Mouse (Mus musculus): ENCODE data around the gene Kcnab2. TPM values are rescaled to one million over a fixed set of nuclear protein-coding genes. Genes with fewer than 3 reads are reported as not detected.

Kcnab2 gene
- 19.6 and 23.7 TPM in 2 replicates for polyA plus RNA-seq (2014; fragmentation: Nextera tagmentation; extraction: Ambion mirVana)

- Histone ChIP-seq H3K4me2 (replicated peaks) (peak within 1 kb of the TSS; percentile 81), H3K4me3 (replicated peaks; ENCODE audit: low read length) (peak within 1 kb of the TSS; percentile 73), H3K27ac (peak within 1 kb of the TSS; percentile 85), H3K4me1 (replicated peaks; ENCODE audit: control insufficient read depth, insufficient read depth, low read length) (peaks cover 14% of the 10 kb centered on the region), H3K36me3 (replicated peaks; ENCODE audit: control insufficient read depth, insufficient read depth) (no peaks in the 10 kb centered on the region), H3K9me3 (ENCODE audit: control insufficient read depth, low read length) (no peaks in the 10 kb centered on the region), H3K27me3 (ENCODE audit: control insufficient read depth, insufficient read depth, low read length) (no peaks in the 10 kb centered on the region), H3K9ac (peak within 1 kb of the TSS; percentile 82)
- WGBS = under 1% methylated on average over 63 of the region's 63 CpGs
- DNase-seq (ENCODE audit: low spot score) = peak; percentile 99
- peak; percentile 96 for ATAC-seq (ENCODE audit: low FRiP score)
These were observed at the start of gene Kcnab2 for GRCm38 (mm10) chr4:152477466-152478223. Gene Kcnab2 (minus strand): TSS chr4:152477871.

GRCm38 (mm10) chr4:152520083-152520482 lies 42.4 kb upstream of the Kcnab2 start:
- Histone ChIP-seq H3K36me3 (replicated peaks; ENCODE audit: control insufficient read depth, insufficient read depth) (no peaks in the 10 kb centered on the region), H3K9me3 (ENCODE audit: control insufficient read depth, low read length) (no peaks in the 10 kb centered on the region), H3K9ac (no peak overlapping the region), H3K4me2 (replicated peaks) (no peak overlapping the region), H3K4me1 (replicated peaks; ENCODE audit: control insufficient read depth, insufficient read depth, low read length) (peaks cover 4% of the 10 kb centered on the region; the same call in 1 of the 2 replicates), H3K27me3 (ENCODE audit: control insufficient read depth, insufficient read depth, low read length) (no peaks in the 10 kb centered on the region), H3K27ac (no peak overlapping the region), H3K4me3 (replicated peaks; ENCODE audit: low read length) (no peak overlapping the region)
- peak; percentile 92 for DNase-seq (ENCODE audit: low spot score)
- no peak for ATAC-seq (ENCODE audit: low FRiP score)
- 33% methylated on average over 6 of the region's 6 CpGs for WGBS

DNA sequence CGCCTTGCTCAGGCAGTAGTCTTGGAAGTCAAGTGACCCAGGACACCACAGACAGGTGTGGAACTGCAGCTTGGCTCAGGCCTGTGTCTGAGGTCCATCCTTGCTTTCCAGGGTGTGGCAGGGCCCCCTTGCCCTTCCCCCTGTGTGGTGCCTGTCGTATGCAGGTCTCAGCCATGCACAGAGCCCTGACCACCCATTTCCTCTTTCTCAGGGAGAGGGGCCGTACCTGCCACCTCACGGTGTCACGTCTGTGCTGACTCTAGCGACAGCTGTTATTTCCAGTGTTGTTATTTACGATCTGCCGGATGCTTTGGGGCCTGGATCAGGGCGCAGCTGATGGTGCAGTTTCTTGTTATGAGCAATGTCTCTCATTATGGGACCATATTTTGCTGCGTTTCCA lies 41.4 kb upstream of the Kcnab2 start:
- no peaks in the 10 kb centered on the region for H3K36me3 ChIP-seq (replicated peaks; ENCODE audit: control insufficient read depth, insufficient read depth)
- no peak overlapping the region for H3K4me2 ChIP-seq (replicated peaks)
- no peak overlapping the region for H3K9ac ChIP-seq
- ATAC-seq (ENCODE audit: low FRiP score) (no peak), DNase-seq (ENCODE audit: low spot score) (no peak)
- H3K4me3 ChIP-seq (replicated peaks; ENCODE audit: low read length) = no peak overlapping the region
- WGBS = 91% methylated on average over 10 of the region's 10 CpGs
- no peaks in the 10 kb centered on the region for H3K27me3 ChIP-seq (ENCODE audit: control insufficient read depth, insufficient read depth, low read length)
- H3K9me3 ChIP-seq (ENCODE audit: control insufficient read depth, low read length) = no peaks in the 10 kb centered on the region
- no peak overlapping the region for H3K27ac ChIP-seq
- H3K4me1 ChIP-seq (replicated peaks; ENCODE audit: control insufficient read depth, insufficient read depth, low read length) = peaks cover 4% of the 10 kb centered on the region; the same call in 1 of the 2 replicates

DNA sequence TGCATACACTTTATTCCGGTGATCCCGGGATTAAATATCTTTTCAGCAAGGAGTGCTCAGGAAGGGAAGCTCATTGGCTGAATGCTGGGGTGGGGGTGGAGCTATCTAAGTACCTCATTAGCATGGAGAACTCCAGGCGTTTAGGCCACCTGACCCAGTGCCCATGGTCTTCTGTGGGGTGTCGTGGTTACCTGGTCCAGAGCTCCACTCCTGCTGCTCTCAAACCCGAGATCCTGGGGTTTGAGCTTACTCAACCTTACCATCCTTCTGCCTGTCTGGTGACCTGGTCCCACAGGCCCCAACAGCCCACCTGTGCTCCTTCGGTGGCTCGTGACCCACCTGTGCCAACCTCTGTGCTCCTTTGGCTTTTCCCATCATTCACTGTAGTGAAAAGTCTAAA lies 37.2 kb upstream of the Kcnab2 start:
- Histone ChIP-seq H3K4me1 (replicated peaks; ENCODE audit: control insufficient read depth, insufficient read depth, low read length) (peaks cover 7% of the 10 kb centered on the region), H3K36me3 (replicated peaks; ENCODE audit: control insufficient read depth, insufficient read depth) (no peaks in the 10 kb centered on the region), H3K4me2 (replicated peaks) (no peak overlapping the region), H3K27ac (no peak overlapping the region), H3K27me3 (ENCODE audit: control insufficient read depth, insufficient read depth, low read length) (no peaks in the 10 kb centered on the region), H3K4me3 (replicated peaks; ENCODE audit: low read length) (no peak overlapping the region), H3K9ac (no peak overlapping the region), H3K9me3 (ENCODE audit: control insufficient read depth, low read length) (no peaks in the 10 kb centered on the region)
- DNase-seq (ENCODE audit: low spot score) (no peak), ATAC-seq (ENCODE audit: low FRiP score) (no peak)
- WGBS = 69% methylated on average over 7 of the region's 7 CpGs

DNA sequence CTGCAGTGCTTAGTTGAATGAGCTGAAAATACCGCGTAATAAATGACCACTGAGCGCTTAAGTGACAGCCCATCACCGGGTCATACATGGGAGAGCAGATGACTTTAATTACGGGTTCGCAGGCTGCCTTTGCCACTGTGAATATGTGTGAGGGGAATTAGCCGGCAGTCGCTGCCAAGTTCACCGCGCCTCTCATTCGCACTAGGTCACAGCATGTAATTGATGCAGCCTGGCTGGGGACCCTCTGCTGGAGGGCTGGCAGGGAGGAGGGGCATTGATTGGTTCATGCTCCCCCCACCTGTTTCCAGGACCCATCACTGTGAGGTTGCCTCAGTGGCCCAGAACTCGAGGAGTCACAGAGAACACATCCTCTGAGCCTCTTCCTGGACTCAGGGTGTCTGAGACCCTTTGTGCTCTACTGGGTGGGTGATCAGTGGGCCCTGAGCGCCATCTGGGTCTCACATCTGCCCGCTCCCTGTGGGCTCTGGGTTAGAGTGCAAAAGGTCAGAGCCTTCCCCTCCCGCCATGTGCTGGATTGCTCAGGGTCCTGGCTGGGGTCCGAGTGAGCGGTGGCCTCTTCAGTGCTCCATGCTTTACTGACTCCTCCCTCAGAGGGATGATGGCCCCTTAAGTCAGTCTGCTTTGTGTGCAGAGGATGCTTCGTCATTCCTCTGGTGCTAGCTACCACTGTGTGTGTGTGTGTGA lies 34.7 kb upstream of the Kcnab2 start:
- Histone ChIP-seq H3K36me3 (replicated peaks; ENCODE audit: control insufficient read depth, insufficient read depth) (0 out of 2 replicates have a peak, but pooled peaks cover 2% of the 10 kb centered on the region), H3K4me2 (replicated peaks) (no peak overlapping the region), H3K27ac (no peak overlapping the region), H3K9ac (no peak overlapping the region), H3K9me3 (ENCODE audit: control insufficient read depth, low read length) (no peaks in the 10 kb centered on the region), H3K4me1 (replicated peaks; ENCODE audit: control insufficient read depth, insufficient read depth, low read length) (peaks cover 7% of the 10 kb centered on the region), H3K27me3 (ENCODE audit: control insufficient read depth, insufficient read depth, low read length) (no peaks in the 10 kb centered on the region), H3K4me3 (replicated peaks; ENCODE audit: low read length) (no peak overlapping the region)
- DNase-seq (ENCODE audit: low spot score) = peak; percentile 64
- peak; percentile 74 for ATAC-seq (ENCODE audit: low FRiP score)
- whole genome bisulfite sequencing = 30% methylated on average over 18 of the region's 18 CpGs

DNA sequence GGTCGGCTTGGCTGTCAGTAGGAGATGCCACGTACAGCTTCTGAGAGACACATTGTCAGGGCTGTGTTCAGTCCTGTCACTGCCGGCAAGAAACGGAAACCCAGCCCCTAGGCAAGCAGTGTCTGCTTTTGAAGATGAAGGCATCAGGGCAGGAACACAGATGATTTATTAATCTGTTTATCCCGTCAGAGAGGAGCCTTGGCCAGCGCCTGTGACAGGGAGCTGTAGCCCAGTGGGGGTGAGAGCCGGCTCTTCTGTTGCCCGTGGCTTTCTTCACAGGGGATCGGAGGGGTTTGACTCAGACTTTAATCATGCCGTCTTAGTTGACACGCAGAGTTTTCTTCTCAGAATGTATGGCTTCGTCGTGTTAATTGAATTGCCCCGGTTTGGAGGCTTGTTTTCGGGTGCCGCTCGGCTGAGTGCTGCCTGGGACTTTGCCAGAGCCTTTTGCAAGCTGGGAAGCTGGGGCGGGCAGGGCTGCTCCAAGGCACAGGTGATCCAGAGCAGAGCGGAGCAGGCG lies 16.7 kb upstream of the Kcnab2 start:
- ATAC-seq (ENCODE audit: low FRiP score) (no peak), DNase-seq (ENCODE audit: low spot score) (no peak)
- H3K4me2 ChIP-seq (replicated peaks) = no peak overlapping the region; the same call in 1 of the 2 replicates
- no peak overlapping the region for H3K27ac ChIP-seq
- WGBS = 36% methylated on average over 20 of the region's 20 CpGs
- H3K36me3 ChIP-seq (replicated peaks; ENCODE audit: control insufficient read depth, insufficient read depth) = peaks cover 13% of the 10 kb centered on the region
- no peaks in the 10 kb centered on the region for H3K9me3 ChIP-seq (ENCODE audit: control insufficient read depth, low read length)
- H3K4me1 ChIP-seq (replicated peaks; ENCODE audit: control insufficient read depth, insufficient read depth, low read length) = peaks cover 10% of the 10 kb centered on the region; the same call in 1 of the 2 replicates
- H3K4me3 ChIP-seq (replicated peaks; ENCODE audit: low read length) = no peak overlapping the region
- H3K27me3 ChIP-seq (ENCODE audit: control insufficient read depth, insufficient read depth, low read length) = no peaks in the 10 kb centered on the region
- H3K9ac ChIP-seq = no peak overlapping the region

- WGBS = 54% methylated on average over 15 of the region's 15 CpGs
- Histone ChIP-seq H3K4me2 (replicated peaks) (no peak overlapping the region), H3K27me3 (ENCODE audit: control insufficient read depth, insufficient read depth, low read length) (no peaks in the 10 kb centered on the region), H3K4me1 (replicated peaks; ENCODE audit: control insufficient read depth, insufficient read depth, low read length) (peaks cover 10% of the 10 kb centered on the region; the same call in 1 of the 2 replicates), H3K36me3 (replicated peaks; ENCODE audit: control insufficient read depth, insufficient read depth) (peaks cover 10% of the 10 kb centered on the region; the same call in 1 of the 2 replicates), H3K4me3 (replicated peaks; ENCODE audit: low read length) (no peak overlapping the region), H3K9me3 (ENCODE audit: control insufficient read depth, low read length) (no peaks in the 10 kb centered on the region), H3K27ac (no peak overlapping the region), H3K9ac (no peak overlapping the region)
- DNase-seq (ENCODE audit: low spot score) = peak; percentile 78
- 0 out of 2 replicates have a peak, but pooled peaks have one; percentile 61 for ATAC-seq (ENCODE audit: low FRiP score)
These were observed 13.7 kb upstream of the Kcnab2 start for GRCm38 (mm10) chr4:152491250-152491899.

DNA sequence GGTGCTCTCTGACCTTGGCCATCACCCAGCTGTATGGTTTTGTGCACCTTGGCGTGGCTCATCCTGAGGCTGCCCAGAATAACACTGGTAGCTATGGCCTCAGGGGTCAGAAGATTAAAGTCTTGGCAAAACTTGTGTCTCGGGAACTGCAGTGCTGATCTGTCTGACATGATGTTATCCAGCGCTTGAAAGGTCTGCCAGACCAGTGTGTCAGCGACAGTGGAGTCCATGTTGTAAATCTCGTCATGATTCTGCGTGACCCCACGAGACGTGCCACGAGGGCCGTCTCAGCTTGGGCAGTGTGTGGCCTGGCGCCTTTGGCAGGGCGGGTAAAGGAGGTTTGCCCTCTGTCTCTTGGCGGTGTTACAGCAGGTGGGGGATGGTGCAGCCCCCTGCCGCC lies 12.6 kb upstream of the Kcnab2 start:
- Histone ChIP-seq H3K27me3 (ENCODE audit: control insufficient read depth, insufficient read depth, low read length) (no peaks in the 10 kb centered on the region), H3K9ac (no peak overlapping the region), H3K4me2 (replicated peaks) (no peak overlapping the region), H3K4me1 (replicated peaks; ENCODE audit: control insufficient read depth, insufficient read depth, low read length) (peaks cover 10% of the 10 kb centered on the region; the same call in 1 of the 2 replicates), H3K4me3 (replicated peaks; ENCODE audit: low read length) (no peak overlapping the region), H3K36me3 (replicated peaks; ENCODE audit: control insufficient read depth, insufficient read depth) (peaks cover 10% of the 10 kb centered on the region; the same call in 1 of the 2 replicates), H3K9me3 (ENCODE audit: control insufficient read depth, low read length) (no peaks in the 10 kb centered on the region), H3K27ac (no peak overlapping the region)
- WGBS = 84% methylated on average over 14 of the region's 14 CpGs
- DNase-seq (ENCODE audit: low spot score) = no peak
- ATAC-seq (ENCODE audit: low FRiP score) = no peak

GRCm38 (mm10) chr4:152488046-152488445 lies 10.4 kb upstream of the Kcnab2 start:
- WGBS = 89% methylated on average over 10 of the region's 10 CpGs
- Histone ChIP-seq H3K4me1 (replicated peaks; ENCODE audit: control insufficient read depth, insufficient read depth, low read length) (no peaks in the 10 kb centered on the region), H3K9ac (no peak overlapping the region), H3K27ac (no peak overlapping the region), H3K4me3 (replicated peaks; ENCODE audit: low read length) (no peak overlapping the region), H3K36me3 (replicated peaks; ENCODE audit: control insufficient read depth, insufficient read depth) (peaks cover 10% of the 10 kb centered on the region; the same call in 1 of the 2 replicates), H3K4me2 (replicated peaks) (no peak overlapping the region), H3K9me3 (ENCODE audit: control insufficient read depth, low read length) (no peaks in the 10 kb centered on the region), H3K27me3 (ENCODE audit: control insufficient read depth, insufficient read depth, low read length) (no peaks in the 10 kb centered on the region)
- no peak for DNase-seq (ENCODE audit: low spot score)
- no peak for ATAC-seq (ENCODE audit: low FRiP score)

Measured in hindbrain, embryonic 14.5 days (tissue).